Mouse (Mus musculus) lung, postnatal 25 days (tissue): ENCODE measurements around the gene Zdhhc19.

Experiments
- DNase-seq: peaks from one replicate; pipeline ENCODE4 v3.0.0; 2022; ENCODE audit warnings: low spot score

The Zdhhc19 gene

DNA sequence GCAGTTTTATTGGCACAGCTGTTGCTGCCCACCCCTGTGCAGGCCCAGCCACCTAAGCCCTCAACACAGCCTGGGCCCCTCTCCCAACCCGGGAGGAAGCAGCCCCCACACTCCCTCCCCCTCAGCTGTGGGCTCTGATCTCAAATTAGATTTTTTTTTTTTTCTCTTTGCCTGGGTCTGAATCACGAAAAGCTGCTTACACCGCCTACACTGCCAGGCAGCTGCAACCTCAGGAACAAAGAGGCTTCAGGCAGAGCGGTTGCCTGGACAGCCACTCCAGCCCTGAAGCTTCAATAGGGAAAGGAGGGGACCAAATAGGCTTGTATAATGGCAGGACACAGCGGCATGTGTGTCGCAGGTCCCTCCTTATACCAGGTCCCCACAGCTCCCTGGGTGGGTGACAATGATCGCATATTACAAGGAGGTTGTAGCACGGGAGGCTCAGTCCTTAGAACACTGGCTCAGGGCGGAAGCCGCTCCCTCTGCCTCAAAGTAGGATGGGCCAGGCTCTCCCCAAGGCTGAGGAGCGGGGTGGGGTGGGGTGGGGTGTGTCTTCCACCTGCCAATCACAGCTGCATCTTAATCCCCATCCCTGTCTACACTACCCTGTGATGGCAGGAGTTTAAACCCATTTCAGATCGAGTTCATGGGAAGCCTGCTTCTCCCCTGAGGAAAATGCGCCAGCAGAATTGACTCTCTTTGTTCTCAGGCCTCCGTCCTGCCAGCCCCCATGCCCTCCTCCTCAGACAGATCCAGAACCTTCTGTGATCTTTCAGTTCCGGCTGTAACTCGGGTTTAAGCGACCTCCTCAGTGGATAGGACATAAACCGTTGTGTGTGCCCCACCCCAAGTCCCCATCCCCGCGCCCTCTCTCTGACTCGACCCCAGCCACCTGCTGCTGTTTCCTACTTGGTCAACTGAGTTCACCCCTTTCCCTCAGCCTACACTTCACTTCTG, 20.2 kb downstream of the Zdhhc19 start:
- DNase-seq: no peak

GRCm38 (mm10) chr16:32517785-32518481, 21.9 kb downstream of the Zdhhc19 start:
- DNase-seq: peak; percentile 35

DNA sequence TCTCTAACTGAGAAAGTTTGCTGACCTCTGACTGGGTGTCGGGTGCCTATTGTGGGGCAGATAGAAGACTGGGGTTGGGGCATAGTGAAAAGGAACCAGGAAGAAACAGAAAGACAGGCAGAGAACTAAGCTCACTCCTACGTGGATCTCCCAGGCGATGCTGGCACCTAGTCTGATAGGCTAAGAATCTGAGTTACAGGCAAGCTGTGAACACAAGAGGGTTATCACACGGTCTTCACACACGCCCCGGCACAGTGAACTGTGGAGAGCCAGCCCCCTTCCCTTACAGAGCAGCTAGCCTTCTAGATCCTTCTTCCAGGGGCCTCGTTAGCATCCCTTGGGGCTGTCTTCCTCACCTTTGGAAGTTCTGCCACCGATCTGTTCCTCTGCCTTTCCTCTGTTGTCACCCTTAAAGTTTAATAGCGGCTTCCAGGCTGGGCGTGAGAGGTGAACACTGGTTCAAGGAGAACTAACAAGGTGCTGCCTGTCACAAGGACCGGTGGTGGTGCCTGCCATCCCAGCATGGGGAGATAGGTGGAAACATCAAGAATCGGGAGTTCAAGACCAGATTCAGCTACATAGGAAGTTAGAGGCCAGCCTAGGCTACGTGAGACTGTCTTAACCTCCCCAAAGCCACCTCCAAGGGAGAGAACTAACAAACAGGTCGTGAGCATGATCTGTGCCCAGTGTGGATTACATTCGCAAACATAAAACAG, 23.7 kb downstream of the Zdhhc19 start:
- DNase-seq: no peak

DNA sequence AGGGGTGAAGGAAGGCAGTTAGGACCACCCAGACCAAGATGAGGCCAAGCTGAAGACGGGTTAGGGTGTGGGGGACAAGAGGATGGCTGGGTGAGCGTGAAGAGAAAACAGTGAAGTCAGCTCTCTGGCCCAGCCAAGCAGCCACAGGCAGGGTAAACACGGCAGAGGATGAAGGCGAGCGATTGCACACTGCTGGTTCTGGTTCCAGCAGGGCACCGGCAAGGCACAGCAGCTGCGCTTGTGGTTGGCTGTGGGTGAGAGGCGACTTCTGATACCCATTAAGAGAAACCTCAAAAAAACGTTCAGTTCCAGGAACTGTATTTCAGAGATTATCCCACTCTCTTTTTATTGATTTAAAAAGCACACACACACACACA, 24.3 kb downstream of the Zdhhc19 start:
- DNase-seq: peak; percentile 51

- no peak for DNase-seq
Measured at GRCm38 (mm10) chr16:32522578-32523194, 26.6 kb downstream of the Zdhhc19 start.

DNA sequence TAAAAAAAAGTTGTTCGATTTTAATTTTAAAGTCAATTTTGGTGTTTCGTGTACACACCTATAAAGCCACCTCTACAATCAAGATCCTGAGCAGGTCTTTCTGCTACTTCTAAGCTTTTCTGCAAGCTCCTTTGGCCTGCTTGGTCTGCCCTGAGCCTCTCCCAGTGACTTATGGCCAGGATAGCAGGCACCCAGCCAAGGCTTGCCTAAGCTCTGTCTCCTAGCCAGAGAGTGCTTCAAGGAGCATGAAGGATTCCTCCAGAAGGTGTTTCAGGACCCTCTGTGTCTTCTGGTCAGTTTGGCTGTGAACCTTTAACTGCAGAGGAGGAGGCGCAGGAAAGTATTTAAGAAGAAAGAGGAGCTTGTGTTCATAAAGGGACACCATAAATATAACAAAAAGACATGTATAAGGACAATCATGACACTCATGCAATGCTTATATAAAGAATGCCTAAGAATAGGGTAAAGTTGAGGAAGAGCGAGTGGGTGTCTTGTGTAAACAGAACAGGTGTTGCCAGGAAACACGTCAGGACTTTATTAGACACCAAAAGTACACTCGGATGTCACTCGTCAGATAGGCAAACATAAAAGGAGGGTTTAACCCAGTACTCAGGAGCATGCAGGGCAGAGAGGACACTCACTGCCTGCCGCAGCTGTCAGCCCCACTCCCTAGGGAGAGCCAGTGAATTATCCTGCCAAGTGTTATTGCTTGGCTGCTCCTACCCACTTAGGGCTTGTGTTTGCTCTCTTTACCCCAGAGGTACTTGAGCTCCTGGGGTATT, 27.6 kb downstream of the Zdhhc19 start:
- DNase-seq: peak; percentile 44

DNA sequence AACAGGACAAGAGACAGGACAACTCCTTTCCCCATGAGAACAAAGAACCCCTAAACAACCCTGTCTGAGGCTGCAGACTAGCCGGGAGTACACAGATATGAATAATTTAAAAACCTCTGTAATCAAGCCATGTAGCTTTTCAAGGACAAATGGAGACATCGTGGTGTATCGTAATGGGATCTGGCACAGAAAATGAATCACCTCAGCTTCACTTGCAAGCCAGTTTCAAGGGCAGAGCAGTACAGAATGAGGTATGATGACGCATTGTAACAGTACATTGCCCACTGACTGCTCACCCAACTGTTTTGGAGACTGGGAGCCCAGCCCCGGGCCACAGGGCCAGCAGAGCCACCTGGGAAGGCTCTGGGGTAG, 28.2 kb downstream of the Zdhhc19 start:
- DNase-seq: no peak

DNA sequence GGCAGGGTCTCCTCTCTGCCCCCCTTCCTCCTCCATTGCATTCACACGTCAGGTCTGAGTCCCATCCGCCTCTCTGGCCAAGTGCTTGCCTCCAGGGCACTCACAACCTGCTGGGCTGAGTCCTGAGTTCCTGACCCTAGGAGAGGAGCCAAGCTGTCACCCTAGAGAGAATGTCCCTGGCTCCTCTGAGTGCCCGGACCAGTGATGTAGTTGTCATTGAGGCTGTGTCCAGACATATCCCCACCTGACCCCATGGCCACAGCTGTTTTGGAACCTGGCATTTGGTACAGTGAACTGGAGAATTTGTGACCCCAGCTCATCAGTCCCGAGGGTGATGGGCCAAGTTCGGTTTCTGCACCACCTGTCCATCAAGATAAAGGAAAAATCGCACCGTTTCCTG, 30.8 kb downstream of the Zdhhc19 start:
- DNase-seq: no peak

- no peak for DNase-seq
Measured at GRCm38 (mm10) chr16:32532878-32533826, 37.1 kb downstream of the Zdhhc19 start.

DNA sequence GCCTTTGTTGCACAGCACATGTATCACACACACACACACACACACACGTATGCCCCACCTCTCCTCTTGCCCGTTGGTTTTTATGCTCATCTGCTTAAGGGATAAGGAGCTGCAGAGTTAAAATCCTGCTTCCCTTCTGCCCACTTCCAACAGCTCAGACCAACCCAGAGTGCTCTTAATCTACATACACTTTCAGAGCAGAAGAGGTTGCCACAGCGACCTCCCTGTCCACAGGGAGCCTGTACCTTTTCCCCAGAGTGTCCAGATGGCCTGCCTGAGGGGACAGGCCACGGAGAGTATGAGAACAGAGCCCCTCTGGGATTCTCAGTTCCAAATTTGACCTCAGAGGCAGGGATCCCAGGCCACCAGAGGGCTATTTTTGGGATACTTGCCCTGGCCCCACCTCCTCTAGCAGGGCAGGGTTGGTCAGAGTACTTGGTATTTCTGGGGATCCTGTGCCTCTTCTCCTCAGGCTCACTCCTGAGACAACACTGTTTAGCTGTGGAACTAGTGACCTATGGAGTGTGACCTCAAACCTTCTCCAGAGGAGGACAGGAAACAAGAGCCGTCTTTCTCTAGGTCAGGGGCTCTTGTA, 39.2 kb downstream of the Zdhhc19 start:
- DNase-seq: no peak

- DNase-seq: no peak
Measured at GRCm38 (mm10) chr16:32537867-32538660, 42.0 kb downstream of the Zdhhc19 start.

- DNase-seq: no peak
Measured at GRCm38 (mm10) chr16:32538761-32539255, 42.7 kb downstream of the Zdhhc19 start.

- no peak for DNase-seq
Measured at GRCm38 (mm10) chr16:32541338-32542179, 45.5 kb downstream of the Zdhhc19 start.

DNA sequence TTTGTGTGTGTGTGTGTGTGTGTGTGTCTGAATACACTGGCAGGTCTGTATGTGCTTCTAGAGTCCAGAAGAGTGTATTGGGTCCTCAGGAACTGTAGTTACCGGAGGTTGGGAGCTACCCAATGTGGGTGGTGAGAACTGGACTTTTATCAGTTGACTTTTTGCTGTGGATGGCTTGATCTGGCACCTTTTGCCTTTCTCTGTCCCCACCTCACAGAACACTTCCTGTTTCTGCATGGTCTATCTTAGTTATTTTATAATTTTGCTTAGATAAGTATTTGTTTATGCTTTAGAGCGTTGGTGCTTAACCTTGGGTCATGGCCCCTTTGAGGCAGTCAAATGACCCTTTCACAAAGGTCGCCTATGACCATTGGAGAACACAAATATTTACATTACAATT, 47.4 kb downstream of the Zdhhc19 start:
- DNase-seq: no peak

- DNase-seq: no peak
Measured at GRCm38 (mm10) chr16:32547156-32548068, 51.3 kb downstream of the Zdhhc19 start.

DNA sequence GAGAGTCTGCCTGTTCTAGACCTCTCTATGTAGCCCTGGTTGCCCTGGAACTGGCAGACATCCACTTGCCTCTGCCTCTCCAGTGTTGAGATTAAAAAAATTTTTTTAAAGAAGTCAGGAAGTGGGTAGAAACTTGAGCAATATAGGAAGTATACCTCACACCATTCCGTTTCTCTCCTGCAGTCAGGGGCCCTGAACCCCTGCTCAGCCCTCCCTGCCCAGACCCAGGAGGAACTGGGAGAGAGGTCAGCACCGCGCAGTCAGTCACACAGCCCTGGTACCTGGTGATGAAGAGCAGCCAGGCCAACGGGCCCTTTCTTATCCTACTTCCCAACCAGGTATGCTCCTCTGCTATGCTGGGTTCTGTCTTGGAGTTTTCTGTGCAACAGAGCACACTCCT, 54.0 kb downstream of the Zdhhc19 start:
- DNase-seq: no peak

GRCm38 (mm10) chr16:32550487-32550886, 54.4 kb downstream of the Zdhhc19 start:
- no peak for DNase-seq
